Mouse (Mus musculus) CH12.LX (cell line): Measurements from ENCODE around the gene Adgrf2. TPM values are rescaled to one million over a fixed set of nuclear protein-coding genes. Genes with fewer than 3 reads are reported as not detected.

Experiments used
- DNase-seq: peaks from one replicate; pipeline ENCODE4 v3.0.0-alpha.2; 2013; ENCODE audit errors: extremely low read depth
- H3K27ac ChIP-seq: 2 replicates; pipeline ENCODE4 v1.5.1; 2012; ENCODE audit warnings: low read depth, mild to moderate bottlenecking, control low read depth, moderate library complexity; ENCODE audit not compliant: insufficient read depth
- H3K27me3 ChIP-seq: replicated peaks from 2 replicates; pipeline ENCODE3; 2012; ENCODE audit warnings: inconsistent platforms
- H3K36me3 ChIP-seq, 2 experiments: replicated peaks in 1 of 2; 2 replicates each; pipeline versions ENCODE3 to v1.6.1; 2012; ENCODE audit warnings: inconsistent platforms in 1 of 2, low read length in 1 of 2, mild to moderate bottlenecking in 1 of 2, mixed read lengths in 1 of 2, moderate library complexity in 1 of 2; ENCODE audit not compliant: control insufficient read depth in 1 of 2, insufficient read depth in 1 of 2
- H3K4me1 ChIP-seq, 2 experiments: 2 replicates each; pipeline ENCODE4 v1.6.1; 2012; ENCODE audit warnings: inconsistent platforms in 1 of 2, moderate library complexity in 1 of 2; ENCODE audit not compliant: insufficient read depth in 2 of 2, control insufficient read depth in 1 of 2
- H3K4me2 ChIP-seq: 2 replicates; pipeline ENCODE4 v1.6.1; 2012; ENCODE audit warnings: low read depth, mild to moderate bottlenecking, control low read depth; ENCODE audit not compliant: poor library complexity, insufficient read depth, severe bottlenecking
- H3K4me3 ChIP-seq, 3 experiments: fragments of 150-350 bp in 1 of 3; sonication (generic) in 1 of 3; replicated peaks in 1 of 3; 2 replicates each; pipeline versions ENCODE3 to v1.5.1; 2011 to 2012; ENCODE audit warnings: low read depth in 2 of 3, low read length in 2 of 3, mild to moderate bottlenecking in 2 of 3, moderate library complexity in 2 of 3, control low read depth in 1 of 3, improper control_type of control experiment in 1 of 3, inconsistent platforms in 1 of 3, mixed read lengths in 1 of 3; ENCODE audit not compliant: poor library complexity in 1 of 3
- H3K79me2 ChIP-seq: replicated peaks from 2 replicates; pipeline ENCODE4 v1.6.1; 2012; ENCODE audit warnings: mild to moderate bottlenecking, moderate library complexity; ENCODE audit not compliant: control insufficient read depth, poor library complexity, insufficient read depth, severe bottlenecking; ENCODE audit errors: extremely low read depth
- H3K9ac ChIP-seq: 2 replicates; pipeline ENCODE4 v1.6.1; 2012; ENCODE audit warnings: low read depth, mild to moderate bottlenecking, control low read depth, moderate library complexity; ENCODE audit not compliant: insufficient read depth
- H3K9me3 ChIP-seq: replicated peaks from 2 replicates; pipeline ENCODE3; 2012; ENCODE audit warnings: low read length, inconsistent platforms, mixed read lengths
- BHLHE40 ChIP-seq: IDR thresholded peaks from 2 replicates; pipeline ENCODE4 v1.6.1; 2011; ENCODE audit warnings: mild to moderate bottlenecking, low read depth, low read length, improper control_type of control experiment
- CHD2 ChIP-seq: IDR thresholded peaks from 2 replicates; pipeline ENCODE4 v1.6.1; 2011; ENCODE audit warnings: low read length, improper control_type of control experiment
- CTCF ChIP-seq, 2 experiments: IDR thresholded peaks in 1 of 2; conservative IDR thresholded peaks in 1 of 2; 2 replicates each; pipeline ENCODE4 v1.5.1; 2011 to 2012; ENCODE audit warnings: low read depth in 2 of 2, low read length in 2 of 2, improper control_type of control experiment in 1 of 2, inconsistent platforms in 1 of 2, mild to moderate bottlenecking in 1 of 2, moderate library complexity in 1 of 2
- E2F4 ChIP-seq: IDR thresholded peaks from 2 replicates; pipeline ENCODE4 v1.6.1; 2011; ENCODE audit warnings: low read depth, low read length, improper control_type of control experiment; ENCODE audit not compliant: insufficient replicate concordance
- ELF1 ChIP-seq: IDR thresholded peaks from 2 replicates; pipeline ENCODE4 v1.6.1; 2014; ENCODE audit warnings: low read depth, mild to moderate bottlenecking, inconsistent platforms, low read length, improper control_type of control experiment
- EP300 ChIP-seq: IDR thresholded peaks from 2 replicates; pipeline ENCODE4 v1.6.1; 2011; ENCODE audit warnings: low read length, improper control_type of control experiment
- GABPA ChIP-seq: IDR thresholded peaks from 2 replicates; pipeline ENCODE4 v1.6.1; 2012; ENCODE audit warnings: low read depth, low read length, improper control_type of control experiment, inconsistent platforms; ENCODE audit not compliant: insufficient replicate concordance
- HCFC1 ChIP-seq: IDR thresholded peaks from 2 replicates; pipeline ENCODE4 v1.6.1; 2012; ENCODE audit warnings: low read depth, mild to moderate bottlenecking, inconsistent platforms, low read length, improper control_type of control experiment
- IRF4 ChIP-seq: IDR thresholded peaks from 2 replicates; pipeline ENCODE4 v1.6.1; 2014; ENCODE audit warnings: low read depth, mild to moderate bottlenecking, inconsistent platforms, low read length, improper control_type of control experiment
- JUN ChIP-seq: IDR thresholded peaks from 2 replicates; pipeline ENCODE4 v1.6.1; 2011; ENCODE audit warnings: low read depth, mild to moderate bottlenecking, low read length, improper control_type of control experiment, moderate library complexity; ENCODE audit not compliant: insufficient read depth
- MAFK ChIP-seq: IDR thresholded peaks from 2 replicates; pipeline ENCODE4 v1.6.1; 2011; ENCODE audit warnings: low read length, improper control_type of control experiment; ENCODE audit not compliant: insufficient replicate concordance
- MAX ChIP-seq: IDR thresholded peaks from 2 replicates; pipeline ENCODE4 v1.6.1; 2011; ENCODE audit warnings: low read length, improper control_type of control experiment
- MYC ChIP-seq: IDR thresholded peaks from 2 replicates; pipeline ENCODE4 v1.6.1; 2011; ENCODE audit warnings: low read depth, mild to moderate bottlenecking, improper control_type of control experiment, low read length
- NELFE ChIP-seq: IDR thresholded peaks from 2 replicates; pipeline ENCODE4 v1.6.1; 2011; ENCODE audit warnings: low read depth, low read length, improper control_type of control experiment
- NRF1 ChIP-seq: IDR thresholded peaks from 2 replicates; pipeline ENCODE4 v1.6.1; 2014; ENCODE audit warnings: low read depth, mild to moderate bottlenecking, inconsistent platforms, low read length, improper control_type of control experiment, moderate library complexity
- RAD21 ChIP-seq: IDR thresholded peaks from 2 replicates; pipeline ENCODE4 v1.6.1; 2011; ENCODE audit warnings: low read depth, mild to moderate bottlenecking, low read length, improper control_type of control experiment, moderate library complexity
- SMC3 ChIP-seq: IDR thresholded peaks from 2 replicates; pipeline ENCODE4 v1.6.1; 2011; ENCODE audit warnings: low read depth, low read length, improper control_type of control experiment
- USF1 ChIP-seq: IDR thresholded peaks from 2 replicates; pipeline ENCODE4 v1.6.1; 2014; ENCODE audit warnings: low read depth, mild to moderate bottlenecking, inconsistent platforms, low read length, improper control_type of control experiment
- ZC3H11A ChIP-seq: IDR thresholded peaks from 2 replicates; pipeline ENCODE4 v1.6.1; 2012; ENCODE audit warnings: low read depth, mild to moderate bottlenecking, inconsistent platforms, low read length, improper control_type of control experiment
- ZNF384 ChIP-seq: IDR thresholded peaks from 2 replicates; pipeline ENCODE4 v1.6.1; 2012; ENCODE audit warnings: low read depth, low read length, improper control_type of control experiment, inconsistent platforms
- dilution Hi-C: fragments of 300-500 bp; cut with MboI; formaldehyde crosslinking; loops from 2 replicates; pipeline ENCODE4 v1.14.3; 2020; ENCODE audit warnings: low sequenced_read_pairs; ENCODE audit not compliant: extremely low pct_unique_long_range_greater_than_20kb, extremely low pct_ligation_motif_present
- in situ Hi-C: fragments of 300-500 bp; cut with MboI; formaldehyde crosslinking; loops from 3 replicates; pipeline ENCODE4 v1.14.3; 2019; ENCODE audit warnings: low sequenced_read_pairs, low pct_ligation_motif_present, low pct_unique_long_range_greater_than_20kb, mixed read lengths
- polyA plus RNA-seq: library from polyadenylated mRNA; unstranded; fragments of >175 nt; gene quantifications from 2 replicates; pipeline ENCODE4 v1.2.1, GENCODE M21; 2012; ENCODE audit warnings: low read depth; ENCODE audit not compliant: insufficient read length
- total RNA-seq, 2 experiments: library from RNA; depleted of rRNA; stranded (reverse); fragments of 300-350 nt in 1 of 2; fragments of >200 nt in 1 of 2; gene quantifications; 2 replicates each; pipeline ENCODE4 v1.2.3; 2012 to 2014

Adgrf2 gene
- total and polyA plus RNA-seq, 3 experiments: not detected

DNA sequence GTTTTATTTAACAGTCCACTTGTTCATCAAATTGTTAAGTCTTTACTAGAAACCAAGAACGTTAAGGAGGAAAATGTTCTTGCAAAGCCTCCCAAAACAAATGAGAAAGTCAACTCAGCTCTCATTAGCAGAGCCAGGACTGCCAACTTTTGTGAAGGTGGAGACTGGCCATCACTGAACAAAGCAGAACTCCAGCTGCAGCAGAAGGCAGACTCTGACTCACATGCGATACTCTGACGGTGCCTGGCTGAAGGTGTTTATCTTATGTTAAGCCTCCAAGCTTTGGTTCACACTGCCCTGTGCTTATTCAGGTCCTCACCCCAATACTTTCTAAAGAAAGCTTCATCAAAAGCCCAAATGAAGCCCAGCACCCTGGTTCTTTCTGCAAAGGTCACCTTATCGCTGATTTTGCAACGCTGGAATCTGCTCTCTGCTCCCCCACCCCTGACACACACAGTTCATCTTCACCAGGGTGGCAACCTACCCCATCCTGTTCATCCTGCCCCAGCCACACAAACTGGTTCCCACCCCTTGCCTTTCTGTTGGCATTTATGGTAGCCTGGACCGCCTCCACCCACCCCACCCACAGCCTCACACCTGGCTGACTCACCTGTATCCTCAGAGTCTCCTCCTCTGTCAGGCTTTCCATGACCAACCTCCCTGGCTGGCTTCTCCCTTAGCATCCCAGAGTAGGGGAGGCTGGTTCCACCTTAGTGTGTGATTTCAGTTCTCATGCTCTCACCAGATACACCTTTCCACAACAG, 3.9 kb upstream of the Adgrf2 start:
- in situ Hi-C loops: no loop called here
- dilution Hi-C loops: no loop called here
- H3K4me1 ChIP-seq: no peaks in the 10 kb centered on the region
- no peak overlapping the region for H3K27ac ChIP-seq
- peaks cover 1% of the 10 kb centered on the region for H3K27me3 ChIP-seq
- H3K36me3 ChIP-seq: no peaks in the 10 kb centered on the region
- no peaks in the 10 kb centered on the region for H3K9me3 ChIP-seq
- no peak overlapping the region for H3K4me3 ChIP-seq
- H3K9ac ChIP-seq: no peak overlapping the region
- TF ChIP-seq ZC3H11A: no peak
- TF ChIP-seq MYC: no peak
- no peak for TF ChIP-seq ZNF384
- TF ChIP-seq GABPA: no peak
- TF ChIP-seq, all 38 proteins: peak for 0
- no peak for DNase-seq
- H3K4me2 ChIP-seq: no peak overlapping the region
- H3K79me2 ChIP-seq: no peaks in the 10 kb centered on the region

GRCm38 (mm10) chr17:42742823-42743222, 844 bp upstream of the Adgrf2 start:
- no peak overlapping the region for H3K27ac ChIP-seq
- H3K9ac ChIP-seq: no peak overlapping the region
- no peaks in the 10 kb centered on the region for H3K79me2 ChIP-seq
- H3K9me3 ChIP-seq: no peaks in the 10 kb centered on the region
- no peaks in the 10 kb centered on the region for H3K4me1 ChIP-seq
- TF ChIP-seq EP300: no peak
- TF ChIP-seq CHD2: no peak
- no peak for TF ChIP-seq IRF4
- TF ChIP-seq USF1: no peak
- no peak for TF ChIP-seq ELF1
- TF ChIP-seq NELFE: no peak
- TF ChIP-seq JUN: no peak
- no peak for TF ChIP-seq BHLHE40
- no peak for TF ChIP-seq ZC3H11A
- TF ChIP-seq SMC3: no peak
- TF ChIP-seq NRF1: no peak
- no peak for TF ChIP-seq HCFC1
- no peak for TF ChIP-seq E2F4
- TF ChIP-seq RAD21: no peak
- no peak for TF ChIP-seq CTCF (conservative IDR thresholded peaks at IDR 0.05 in 1 of 2, IDR thresholded peaks at IDR 0.05 in 1 of 2; ENCODE audit: low read depth in 2 of 2, low read length in 2 of 2)
- no peak for TF ChIP-seq MAFK
- no peak for TF ChIP-seq MAX
- TF ChIP-seq MYC: no peak
- dilution Hi-C loops: no loop called here
- no peaks in the 10 kb centered on the region for H3K27me3 ChIP-seq
- H3K4me2 ChIP-seq: no peak overlapping the region
- no peak overlapping the region for H3K4me3 ChIP-seq
- in situ Hi-C loops: no loop called here
- H3K36me3 ChIP-seq: no peaks in the 10 kb centered on the region
- no peak for DNase-seq
